Mouse (Mus musculus): ENCODE measurements around the gene Gm13285. TPM values are rescaled to one million over a fixed set of nuclear protein-coding genes. Genes with fewer than 3 reads are reported as not detected.
"Not testable (repeated sequence)": the region's sequence is repeated elsewhere in the genome, so short reads cannot be mapped to it uniquely, and the experiment has no call there.

Gm13285 gene
- polyA plus RNA-seq, 1 experiment from 2014 or later = 0.29 TPM

DNA sequence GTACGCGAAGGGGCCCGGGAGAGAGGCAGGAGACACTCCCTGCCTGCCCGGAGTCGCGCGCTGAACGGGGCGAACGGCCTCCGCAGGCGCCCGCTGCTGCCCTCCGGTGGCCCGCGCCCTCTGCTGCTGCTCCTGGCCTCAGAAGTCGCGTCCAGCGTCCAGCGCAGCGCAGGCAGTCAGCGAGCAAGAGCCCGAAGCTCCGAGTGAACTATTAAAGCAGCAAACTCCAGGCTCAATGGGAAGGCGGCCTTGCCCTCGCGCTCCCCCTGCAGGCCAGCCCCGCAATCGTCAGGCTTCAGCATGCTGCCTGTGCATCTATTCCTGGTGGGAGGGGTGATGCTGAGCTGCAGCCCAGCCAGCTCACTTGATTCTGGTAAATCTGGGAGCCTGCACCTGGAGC, 22.8 kb upstream of the Gm13285 start, which contains the start of gene Gm13289:
Gene Gm13289, plus strand, starts transcription at position 301 of the 400 bp plus-strand sequence.
- no CpG with 5 or more reads among the region's 29 CpGs for WGBS
- ATAC-seq (ENCODE audit: low FRiP score); H3K4me2 ChIP-seq; H3K4me1 ChIP-seq; H3K27ac ChIP-seq; H3K4me3 ChIP-seq (replicated peaks); H3K9ac ChIP-seq; H3K36me3 ChIP-seq (replicated peaks); H3K9me3 ChIP-seq; H3K27me3 ChIP-seq: not testable (repeated sequence)

DNA sequence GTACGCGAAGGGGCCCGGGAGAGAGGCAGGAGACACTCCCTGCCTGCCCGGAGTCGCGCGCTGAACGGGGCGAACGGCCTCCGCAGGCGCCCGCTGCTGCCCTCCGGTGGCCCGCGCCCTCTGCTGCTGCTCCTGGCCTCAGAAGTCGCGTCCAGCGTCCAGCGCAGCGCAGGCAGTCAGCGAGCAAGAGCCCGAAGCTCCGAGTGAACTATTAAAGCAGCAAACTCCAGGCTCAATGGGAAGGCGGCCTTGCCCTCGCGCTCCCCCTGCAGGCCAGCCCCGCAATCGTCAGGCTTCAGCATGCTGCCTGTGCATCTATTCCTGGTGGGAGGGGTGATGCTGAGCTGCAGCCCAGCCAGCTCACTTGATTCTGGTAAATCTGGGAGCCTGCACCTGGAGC, 19.9 kb upstream of the Gm13285 start, which contains the start of gene Gm13272:
Gene Gm13272, plus strand, starts transcription at position 301 of the 400 bp plus-strand sequence.
- not testable (repeated sequence) for H3K27me3 ChIP-seq; H3K36me3 ChIP-seq (replicated peaks); H3K4me3 ChIP-seq (replicated peaks); H3K4me1 ChIP-seq; ATAC-seq (ENCODE audit: low FRiP score); H3K9me3 ChIP-seq; H3K9ac ChIP-seq; H3K27ac ChIP-seq; H3K4me2 ChIP-seq
- no CpG with 5 or more reads among the region's 29 CpGs for WGBS

DNA sequence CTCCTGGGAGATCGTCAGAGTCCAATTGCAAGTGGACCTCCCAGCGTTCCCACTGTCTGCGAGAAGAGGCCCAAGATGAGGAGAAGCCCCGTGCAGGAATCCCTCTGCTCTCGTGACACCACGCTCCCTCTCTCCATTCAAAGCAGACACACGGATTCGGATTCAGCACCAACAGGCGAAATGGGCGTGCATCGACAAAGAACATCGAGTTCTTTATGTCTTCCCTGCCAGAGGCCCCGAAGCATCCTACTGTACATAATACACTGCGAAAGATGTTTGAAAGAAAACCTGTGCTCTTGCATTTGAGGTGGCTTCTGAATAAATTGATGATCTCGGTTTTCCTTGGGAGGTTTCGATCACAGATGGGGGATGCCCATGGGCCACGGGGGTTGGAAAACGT, 19.1 kb upstream of the Gm13285 start:
- H3K9ac ChIP-seq; H3K36me3 ChIP-seq (replicated peaks); H3K27me3 ChIP-seq; H3K9me3 ChIP-seq; H3K4me3 ChIP-seq (replicated peaks); ATAC-seq (ENCODE audit: low FRiP score); H3K4me1 ChIP-seq; H3K4me2 ChIP-seq; H3K27ac ChIP-seq: not testable (repeated sequence)
- WGBS = 52% methylated on average over 16 of the region's 18 CpGs

DNA sequence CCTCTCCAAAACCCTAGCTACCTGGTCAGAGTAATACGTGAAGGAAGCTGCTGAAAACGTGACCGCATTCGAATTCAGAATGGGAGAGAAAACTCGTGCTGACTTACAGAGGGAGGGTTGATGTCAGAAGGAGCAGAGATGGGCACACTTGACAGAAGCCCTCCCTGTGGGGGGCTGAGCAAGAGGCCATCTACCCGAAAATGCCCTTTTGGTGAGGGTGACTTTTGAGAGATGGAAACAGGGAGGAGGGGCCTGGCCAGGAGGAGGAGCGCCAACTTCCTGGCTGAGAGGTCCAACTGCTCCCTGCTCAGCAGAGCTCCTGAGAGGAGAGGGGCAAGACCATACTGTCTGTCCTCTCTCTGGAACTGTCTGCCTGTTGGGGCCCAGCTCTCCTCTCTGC, 17.6 kb upstream of the Gm13285 start, which contains the start of gene Ifnz:
Gene Ifnz, plus strand, starts transcription at position 301 of the 400 bp plus-strand sequence.
- H3K9ac ChIP-seq; H3K27me3 ChIP-seq; H3K9me3 ChIP-seq; ATAC-seq (ENCODE audit: low FRiP score); H3K27ac ChIP-seq; H3K36me3 ChIP-seq (replicated peaks); H3K4me1 ChIP-seq: not testable (repeated sequence)
- WGBS = 8% methylated on average over 4 of the region's 7 CpGs
- Histone ChIP-seq H3K4me2 (peak within 1 kb of the TSS; percentile 40), H3K4me3 (replicated peaks) (peak within 1 kb of the TSS; percentile 13; the same call in 1 of the 2 replicates)

DNA sequence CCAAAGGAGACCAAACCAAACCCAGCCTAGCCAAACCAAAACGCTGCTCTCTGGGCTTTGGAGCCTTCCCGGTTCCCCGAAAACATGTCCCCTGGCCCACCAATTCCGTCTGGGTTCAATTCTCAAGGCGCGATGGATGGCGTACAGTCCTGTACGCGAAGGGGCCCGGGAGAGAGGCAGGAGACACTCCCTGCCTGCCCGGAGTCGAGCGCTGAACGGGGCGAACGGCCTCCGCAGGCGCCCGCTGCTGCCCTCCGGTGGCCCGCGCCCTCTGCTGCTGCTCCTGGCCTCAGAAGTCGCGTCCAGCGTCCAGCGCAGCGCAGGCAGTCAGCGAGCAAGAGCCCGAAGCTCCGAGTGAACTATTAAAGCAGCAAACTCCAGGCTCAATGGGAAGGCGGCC, 17.1 kb upstream of the Gm13285 start:
- WGBS = 0% methylated on average over 6 of the region's 31 CpGs
- H3K36me3 ChIP-seq (replicated peaks); H3K9ac ChIP-seq; H3K27ac ChIP-seq; ATAC-seq (ENCODE audit: low FRiP score); H3K4me1 ChIP-seq; H3K27me3 ChIP-seq; H3K9me3 ChIP-seq: not testable (repeated sequence)
- Histone ChIP-seq H3K4me3 (replicated peaks) (peak overlapping the region; percentile 13; the same call in 1 of the 2 replicates), H3K4me2 (peak overlapping the region; percentile 40)

DNA sequence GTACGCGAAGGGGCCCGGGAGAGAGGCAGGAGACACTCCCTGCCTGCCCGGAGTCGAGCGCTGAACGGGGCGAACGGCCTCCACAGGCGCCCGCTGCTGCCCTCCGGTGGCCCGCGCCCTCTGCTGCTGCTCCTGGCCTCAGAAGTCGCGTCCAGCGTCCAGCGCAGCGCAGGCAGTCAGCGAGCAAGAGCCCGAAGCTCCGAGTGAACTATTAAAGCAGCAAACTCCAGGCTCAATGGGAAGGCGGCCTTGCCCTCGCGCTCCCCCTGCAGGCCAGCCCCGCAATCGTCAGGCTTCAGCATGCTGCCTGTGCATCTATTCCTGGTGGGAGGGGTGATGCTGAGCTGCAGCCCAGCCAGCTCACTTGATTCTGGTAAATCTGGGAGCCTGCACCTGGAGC, 14.1 kb upstream of the Gm13285 start, which contains the start of gene Gm13276:
Gene Gm13276, plus strand, starts transcription at position 301 of the 400 bp plus-strand sequence.
- WGBS = no CpG with 5 or more reads among the region's 27 CpGs
- H3K9me3 ChIP-seq; ATAC-seq (ENCODE audit: low FRiP score): not testable (repeated sequence)

DNA sequence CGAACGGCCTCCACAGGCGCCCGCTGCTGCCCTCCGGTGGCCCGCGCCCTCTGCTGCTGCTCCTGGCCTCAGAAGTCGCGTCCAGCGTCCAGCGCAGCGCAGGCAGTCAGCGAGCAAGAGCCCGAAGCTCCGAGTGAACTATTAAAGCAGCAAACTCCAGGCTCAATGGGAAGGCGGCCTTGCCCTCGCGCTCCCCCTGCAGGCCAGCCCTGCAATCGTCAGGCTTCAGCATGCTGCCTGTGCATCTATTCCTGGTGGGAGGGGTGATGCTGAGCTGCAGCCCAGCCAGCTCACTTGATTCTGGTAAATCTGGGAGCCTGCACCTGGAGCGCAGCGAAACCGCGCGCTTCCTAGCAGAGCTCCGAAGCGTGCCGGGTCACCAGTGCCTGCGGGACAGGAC, 11.1 kb upstream of the Gm13285 start, which contains the start of gene Gm13277:
Gene Gm13277, plus strand, starts transcription at position 231 of the 400 bp plus-strand sequence.
- H3K27me3 ChIP-seq; H3K9me3 ChIP-seq; H3K4me3 ChIP-seq (replicated peaks); H3K36me3 ChIP-seq (replicated peaks); H3K4me2 ChIP-seq; H3K27ac ChIP-seq; H3K4me1 ChIP-seq; ATAC-seq (ENCODE audit: low FRiP score); H3K9ac ChIP-seq: not testable (repeated sequence)
- WGBS = 0% methylated on average over 1 of the region's 28 CpGs

More for the DNA sequence above, 14.1 kb upstream of the Gm13285 start, which contains the start of gene Gm13276:
- H3K4me2 ChIP-seq; H3K27me3 ChIP-seq; H3K4me3 ChIP-seq (replicated peaks); H3K4me1 ChIP-seq; H3K9ac ChIP-seq; H3K36me3 ChIP-seq (replicated peaks); H3K27ac ChIP-seq: not testable (repeated sequence)

DNA sequence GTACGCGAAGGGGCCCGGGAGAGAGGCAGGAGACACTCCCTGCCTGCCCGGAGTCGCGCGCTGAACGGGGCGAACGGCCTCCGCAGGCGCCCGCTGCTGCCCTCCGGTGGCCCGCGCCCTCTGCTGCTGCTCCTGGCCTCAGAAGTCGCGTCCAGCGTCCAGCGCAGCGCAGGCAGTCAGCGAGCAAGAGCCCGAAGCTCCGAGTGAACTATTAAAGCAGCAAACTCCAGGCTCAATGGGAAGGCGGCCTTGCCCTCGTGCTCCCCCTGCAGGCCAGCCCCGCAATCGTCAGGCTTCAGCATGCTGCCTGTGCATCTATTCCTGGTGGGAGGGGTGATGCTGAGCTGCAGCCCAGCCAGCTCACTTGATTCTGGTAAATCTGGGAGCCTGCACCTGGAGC, 8.2 kb upstream of the Gm13285 start, which contains the start of gene Gm13278:
Gene Gm13278, plus strand, starts transcription at position 301 of the 400 bp plus-strand sequence.
- ATAC-seq (ENCODE audit: low FRiP score); H3K4me1 ChIP-seq; H3K27ac ChIP-seq; H3K4me2 ChIP-seq; H3K27me3 ChIP-seq; H3K9me3 ChIP-seq; H3K9ac ChIP-seq; H3K4me3 ChIP-seq (replicated peaks); H3K36me3 ChIP-seq (replicated peaks): not testable (repeated sequence)
- WGBS = no CpG with 5 or more reads among the region's 28 CpGs

DNA sequence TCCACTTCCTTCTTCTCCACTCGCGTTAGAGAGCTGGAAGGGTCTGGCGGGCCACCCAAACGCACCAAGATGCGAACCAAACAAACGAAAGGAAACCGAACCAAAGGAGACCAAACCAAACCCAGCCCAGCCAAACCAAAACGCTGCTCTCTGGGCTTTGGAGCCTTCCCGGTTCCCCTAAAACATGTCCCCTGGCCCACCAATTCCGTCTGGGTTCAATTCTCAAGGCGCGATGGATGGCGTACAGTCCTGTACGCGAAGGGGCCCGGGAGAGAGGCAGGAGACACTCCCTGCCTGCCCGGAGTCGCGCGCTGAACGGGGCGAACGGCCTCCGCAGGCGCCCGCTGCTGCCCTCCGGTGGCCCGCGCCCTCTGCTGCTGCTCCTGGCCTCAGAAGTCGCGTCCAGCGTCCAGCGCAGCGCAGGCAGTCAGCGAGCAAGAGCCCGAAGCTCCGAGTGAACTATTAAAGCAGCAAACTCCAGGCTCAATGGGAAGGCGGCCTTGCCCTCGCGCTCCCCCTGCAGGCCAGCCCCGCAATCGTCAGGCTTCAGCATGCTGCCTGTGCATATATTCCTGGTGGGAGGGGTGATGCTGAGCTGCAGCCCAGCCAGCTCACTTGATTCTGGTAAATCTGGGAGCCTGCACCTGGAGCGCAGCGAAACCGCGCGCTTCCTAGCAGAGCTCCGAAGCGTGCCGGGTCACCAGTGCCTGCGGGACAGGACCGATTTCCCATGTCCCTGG, 5.4 kb upstream of the Gm13285 start, which contains the start of gene Gm13275:
Gene Gm13275, plus strand, starts transcription at position 552 of the 740 bp plus-strand sequence.
- H3K4me2 ChIP-seq; H3K9me3 ChIP-seq; ATAC-seq (ENCODE audit: low FRiP score); H3K9ac ChIP-seq; H3K4me1 ChIP-seq; H3K4me3 ChIP-seq (replicated peaks); H3K36me3 ChIP-seq (replicated peaks); H3K27ac ChIP-seq; H3K27me3 ChIP-seq: not testable (repeated sequence)
- WGBS = 3% methylated on average over 8 of the region's 52 CpGs

DNA sequence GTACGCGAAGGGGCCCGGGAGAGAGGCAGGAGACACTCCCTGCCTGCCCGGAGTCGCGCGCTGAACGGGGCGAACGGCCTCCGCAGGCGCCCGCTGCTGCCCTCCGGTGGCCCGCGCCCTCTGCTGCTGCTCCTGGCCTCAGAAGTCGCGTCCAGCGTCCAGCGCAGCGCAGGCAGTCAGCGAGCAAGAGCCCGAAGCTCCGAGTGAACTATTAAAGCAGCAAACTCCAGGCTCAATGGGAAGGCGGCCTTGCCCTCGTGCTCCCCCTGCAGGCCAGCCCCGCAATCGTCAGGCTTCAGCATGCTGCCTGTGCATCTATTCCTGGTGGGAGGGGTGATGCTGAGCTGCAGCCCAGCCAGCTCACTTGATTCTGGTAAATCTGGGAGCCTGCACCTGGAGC, 2.4 kb upstream of the Gm13285 start, which contains the start of gene Gm13279:
Gene Gm13279, plus strand, starts transcription at position 301 of the 400 bp plus-strand sequence.
- not testable (repeated sequence) for H3K27ac ChIP-seq; H3K9ac ChIP-seq; H3K36me3 ChIP-seq (replicated peaks); H3K4me2 ChIP-seq; H3K9me3 ChIP-seq; H3K4me3 ChIP-seq (replicated peaks); H3K27me3 ChIP-seq; H3K4me1 ChIP-seq; ATAC-seq (ENCODE audit: low FRiP score)
- WGBS = no CpG with 5 or more reads among the region's 28 CpGs

DNA sequence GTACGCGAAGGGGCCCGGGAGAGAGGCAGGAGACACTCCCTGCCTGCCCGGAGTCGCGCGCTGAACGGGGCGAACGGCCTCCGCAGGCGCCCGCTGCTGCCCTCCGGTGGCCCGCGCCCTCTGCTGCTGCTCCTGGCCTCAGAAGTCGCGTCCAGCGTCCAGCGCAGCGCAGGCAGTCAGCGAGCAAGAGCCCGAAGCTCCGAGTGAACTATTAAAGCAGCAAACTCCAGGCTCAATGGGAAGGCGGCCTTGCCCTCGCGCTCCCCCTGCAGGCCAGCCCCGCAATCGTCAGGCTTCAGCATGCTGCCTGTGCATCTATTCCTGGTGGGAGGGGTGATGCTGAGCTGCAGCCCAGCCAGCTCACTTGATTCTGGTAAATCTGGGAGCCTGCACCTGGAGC, 3.5 kb downstream of the Gm13285 start, which contains the start of gene Gm13287:
Gene Gm13287, plus strand, starts transcription at position 301 of the 400 bp plus-strand sequence.
- no CpG with 5 or more reads among the region's 29 CpGs for WGBS

DNA sequence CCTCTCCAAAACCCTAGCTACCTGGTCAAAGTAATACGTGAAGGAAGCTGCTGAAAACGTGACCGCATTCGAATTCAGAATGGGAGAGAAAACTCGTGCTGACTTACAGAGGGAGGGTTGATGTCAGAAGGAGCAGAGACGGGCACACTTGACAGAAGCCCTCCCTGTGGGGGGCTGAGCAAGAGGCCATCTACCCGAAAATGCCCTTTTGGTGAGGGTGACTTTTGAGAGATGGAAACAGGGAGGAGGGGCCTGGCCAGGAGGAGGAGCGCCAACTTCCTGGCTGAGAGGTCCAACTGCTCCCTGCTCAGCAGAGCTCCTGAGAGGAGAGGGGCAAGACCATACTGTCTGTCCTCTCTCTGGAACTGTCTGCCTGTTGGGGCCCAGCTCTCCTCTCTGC, 5.8 kb downstream of the Gm13285 start, which contains the start of gene Gm13288:
Gene Gm13288, plus strand, starts transcription at position 301 of the 400 bp plus-strand sequence.
- H3K27ac ChIP-seq; H3K27me3 ChIP-seq; H3K36me3 ChIP-seq (replicated peaks); ATAC-seq (ENCODE audit: low FRiP score); H3K9me3 ChIP-seq; H3K9ac ChIP-seq; H3K4me1 ChIP-seq: not testable (repeated sequence)
- WGBS = no CpG with 5 or more reads among the region's 8 CpGs
- peak within 1 kb of the TSS; percentile 44; the same call in 1 of the 2 replicates for H3K4me2 ChIP-seq
- peak within 1 kb of the TSS; percentile 26 for H3K4me3 ChIP-seq (replicated peaks)

More for the DNA sequence above, 3.5 kb downstream of the Gm13285 start, which contains the start of gene Gm13287:
- not testable (repeated sequence) for H3K9ac ChIP-seq; H3K4me2 ChIP-seq; H3K27ac ChIP-seq; H3K36me3 ChIP-seq (replicated peaks); H3K4me3 ChIP-seq (replicated peaks); ATAC-seq (ENCODE audit: low FRiP score); H3K4me1 ChIP-seq; H3K27me3 ChIP-seq; H3K9me3 ChIP-seq
